ENCODE assay signal across 9 mouse cellular contexts in genomic region chrX:96107427-96108291, GRCm38 (mm10). TPM values are rescaled to one million over a fixed set of nuclear protein-coding genes. Genes with fewer than 3 reads are reported as not detected.
A peak's percentile ranks its signal among the peaks of the same experiment; 100 is the strongest.
DNase-seq lines count a peak whose midpoint lies in the region; ATAC-seq and TF ChIP-seq lines count a peak whose summit lies in the region.
"Had no signal": no experiment of that assay in that cellular context is flagged by ENCODE, and none has a peak within 500 bp of the region (broad histone marks: within the 10 kb centered on the region; RNA-seq: fewer than 3 reads in every experiment).

No protein-coding gene starts in this region.

- no peak overlapping the region for H3K4me3 ChIP-seq in kidney, postnatal 0 days (replicated peaks; ENCODE audit: low read depth, low read length)
- H3K4me3 ChIP-seq in hindbrain, embryonic 12.5 days = no peak overlapping the region
- H3K4me3 ChIP-seq: forebrain, embryonic 10.5 days; limb, embryonic 12.5 days had no signal

- no peak overlapping the region for H3K27ac ChIP-seq in kidney, postnatal 0 days
- no peak overlapping the region for H3K27ac ChIP-seq in hindbrain, embryonic 12.5 days
- H3K27ac ChIP-seq: forebrain, embryonic 10.5 days; limb, embryonic 12.5 days had no signal

- no peak for ATAC-seq in kidney, postnatal 0 days (replicated peaks; ENCODE audit: low FRiP score, low read depth)
- no peak for ATAC-seq in megakaryocyte progenitor cell, adult 5-6 weeks (replicated peaks; ENCODE audit: poor library complexity)
- ATAC-seq in hindbrain, embryonic 12.5 days (ENCODE audit: low FRiP score) = no peak

- intact Hi-C loops in left cerebral cortex, postnatal 4 days (cut with DNase I) = no loop called here

- H3K9me3 ChIP-seq in kidney, postnatal 0 days (replicated peaks; ENCODE audit: low read length) = no peaks in the 10 kb centered on the region
- H3K9me3 ChIP-seq in hindbrain, embryonic 12.5 days (replicated peaks) = no peaks in the 10 kb centered on the region
- H3K9me3 ChIP-seq: forebrain, embryonic 10.5 days; limb, embryonic 12.5 days had no signal

- no peak overlapping the region for H3K4me2 ChIP-seq in kidney, postnatal 0 days (ENCODE audit: low read length)
- no peak overlapping the region for H3K4me2 ChIP-seq in hindbrain, embryonic 12.5 days (replicated peaks)
- H3K4me2 ChIP-seq: limb, embryonic 12.5 days had no signal

- H3K36me3 ChIP-seq in kidney, postnatal 0 days (ENCODE audit: insufficient read depth, low read length) = no peaks in the 10 kb centered on the region
- H3K36me3 ChIP-seq in hindbrain, embryonic 12.5 days = no peaks in the 10 kb centered on the region
- H3K36me3 ChIP-seq: limb, embryonic 12.5 days had no signal

- 54% methylated on average over 3 of the region's 3 CpGs for WGBS in kidney, postnatal 0 days
- 81% methylated on average over 3 of the region's 3 CpGs for WGBS in hindbrain, embryonic 12.5 days

- no peaks in the 10 kb centered on the region for H3K4me1 ChIP-seq in kidney, postnatal 0 days (replicated peaks; ENCODE audit: insufficient read depth, low read length)
- H3K4me1 ChIP-seq in hindbrain, embryonic 12.5 days = no peaks in the 10 kb centered on the region
- H3K4me1 ChIP-seq: forebrain, embryonic 10.5 days; limb, embryonic 12.5 days had no signal

- H3K27me3 ChIP-seq in kidney, postnatal 0 days (ENCODE audit: insufficient read depth, low read length) = no peaks in the 10 kb centered on the region
- H3K27me3 ChIP-seq in hindbrain, embryonic 12.5 days = no peaks in the 10 kb centered on the region
- H3K27me3 ChIP-seq: limb, embryonic 12.5 days had no signal

- H3K9ac ChIP-seq in kidney, postnatal 0 days (ENCODE audit: low read depth, low read length) = no peak overlapping the region
- H3K9ac ChIP-seq in hindbrain, embryonic 12.5 days = no peak overlapping the region
- H3K9ac ChIP-seq: limb, embryonic 12.5 days had no signal

- DNase-seq in 3T3-L1 (ENCODE audit: low read depth, low spot score) (peak; percentile 85), NIH3T3 (ENCODE audit: low read depth) (peak; percentile 85)
- DNase-seq in gastrocnemius, adult 18-20 months (ENCODE audit: low spot score) = peak; percentile 78
- DNase-seq in kidney, postnatal 0 days (ENCODE audit: low spot score) = peak; percentile 12
- no peak for DNase-seq in left cerebral cortex, postnatal 4 days

- TF ChIP-seq CTCF in kidney, postnatal 0 days (IDR thresholded peaks at IDR 0.05; ENCODE audit: low read depth) = no peak

RNA-seq across cellular contexts. Expression of gene Msn, which starts 11.8 kb away (rescaled TPM):
- total RNA-seq in gastrocnemius, adult 18-20 months (2021) = 10 to 100 TPM; 18.9 to 33.7 TPM
- 107 and 113 TPM in 2 replicates for polyA plus RNA-seq in kidney, postnatal 0 days (2015; fragmentation: Nextera tagmentation; extraction: Ambion mirVana)
- 255 and 258 TPM in 2 replicates for total RNA-seq in megakaryocyte progenitor cell, adult 5-6 weeks (2015)
- 86.4 and 103 TPM in 2 replicates for total RNA-seq in megakaryocyte progenitor cell, adult 5-6 weeks (2017)
- 81.5 and 88.4 TPM in 2 replicates for polyA plus RNA-seq in hindbrain, embryonic 12.5 days (2016; fragmentation: Nextera tagmentation; extraction: Ambion mirVana)
- 10 to 100 TPM; 23.5 to 24.2 TPM for total RNA-seq in left cerebral cortex, postnatal 4 days (2021)
